Mouse (Mus musculus) urinary bladder, adult 2 months (tissue): Measurements from ENCODE around the gene Ergic1. TPM values are rescaled to one million over a fixed set of nuclear protein-coding genes. Genes with fewer than 3 reads are reported as not detected.

Experiments
- DNase-seq: peaks from one replicate; pipeline ENCODE4 v3.0.0; 2022; ENCODE audit warnings: low spot score
- polyA plus RNA-seq: library from polyadenylated mRNA; depleted of rRNA; stranded (reverse); fragments of >200 nt; gene quantifications from 2 replicates; pipeline ENCODE4 v1.2.3, GENCODE M21; 2012

Gene Ergic1
- polyA plus RNA-seq, 1 experiment: 152 TPM

DNA sequence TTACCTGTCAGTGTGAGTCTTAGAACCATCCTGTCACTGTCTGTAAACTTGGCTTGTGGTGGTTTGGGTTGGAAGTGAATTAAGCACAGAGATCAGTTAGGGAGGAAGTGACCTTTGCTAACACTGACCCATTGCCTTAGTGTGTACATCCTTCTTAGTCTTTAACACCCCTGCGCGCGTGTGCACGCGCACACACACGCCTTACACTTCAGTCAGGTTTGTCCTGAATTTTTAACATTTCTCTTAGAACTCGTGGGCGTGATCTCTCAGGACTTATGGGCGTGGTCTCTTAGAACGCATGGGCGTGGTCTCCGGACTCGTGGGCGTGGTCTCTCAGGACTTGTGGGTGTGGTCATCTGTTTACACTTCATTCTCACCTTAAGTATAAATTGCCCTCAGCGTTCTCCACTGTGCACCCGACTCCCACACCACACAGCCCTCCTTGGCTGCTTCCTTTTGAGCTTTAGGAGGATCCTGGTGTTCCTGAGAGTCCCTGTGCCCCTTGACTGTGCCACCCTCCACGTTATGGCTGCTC, 39.7 kb downstream of the Ergic1 start:
- no peak for DNase-seq

DNA sequence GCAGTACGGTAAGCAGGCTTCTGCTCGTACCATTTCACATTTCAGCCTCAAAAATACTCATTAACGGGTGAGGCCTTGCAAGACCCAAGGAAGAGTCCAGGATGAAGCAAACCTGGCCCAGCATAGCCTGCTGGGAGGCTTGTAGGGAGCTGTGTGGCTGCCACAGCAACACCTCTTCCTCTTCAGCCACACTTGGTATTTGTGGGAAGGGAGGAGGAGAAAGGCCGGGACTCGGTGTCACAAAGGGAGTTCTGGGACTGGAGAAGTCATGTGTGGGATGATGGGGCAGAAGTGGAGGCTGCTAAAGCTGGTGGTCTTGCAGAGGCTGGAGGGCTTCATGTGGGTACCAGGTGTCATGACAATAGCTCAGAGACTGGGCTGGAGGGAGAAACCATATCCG, 40.2 kb downstream of the Ergic1 start:
- no peak for DNase-seq

DNA sequence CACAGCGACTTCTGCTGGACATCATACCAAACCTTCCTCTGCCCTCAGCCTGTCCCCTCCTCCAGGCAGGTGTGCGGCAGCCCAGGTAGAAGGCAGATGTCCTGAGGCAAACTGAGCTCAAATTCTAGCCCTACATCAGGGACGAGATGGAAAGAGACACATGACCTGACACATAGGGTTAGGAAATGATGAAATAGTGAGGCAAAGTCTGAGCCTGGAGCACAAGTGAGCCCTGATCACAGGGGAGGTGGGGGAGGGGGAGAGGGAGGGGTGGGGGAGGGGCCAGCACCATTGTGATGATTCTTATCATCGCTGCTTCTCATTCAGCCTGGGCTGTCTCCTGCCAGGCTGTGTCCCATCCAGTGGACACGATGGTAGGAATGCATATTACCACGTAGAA, 40.6 kb downstream of the Ergic1 start:
- no peak for DNase-seq

- DNase-seq: no peak
These were observed 41.1 kb downstream of the Ergic1 start for GRCm38 (mm10) chr17:26602371-26602885.

DNA sequence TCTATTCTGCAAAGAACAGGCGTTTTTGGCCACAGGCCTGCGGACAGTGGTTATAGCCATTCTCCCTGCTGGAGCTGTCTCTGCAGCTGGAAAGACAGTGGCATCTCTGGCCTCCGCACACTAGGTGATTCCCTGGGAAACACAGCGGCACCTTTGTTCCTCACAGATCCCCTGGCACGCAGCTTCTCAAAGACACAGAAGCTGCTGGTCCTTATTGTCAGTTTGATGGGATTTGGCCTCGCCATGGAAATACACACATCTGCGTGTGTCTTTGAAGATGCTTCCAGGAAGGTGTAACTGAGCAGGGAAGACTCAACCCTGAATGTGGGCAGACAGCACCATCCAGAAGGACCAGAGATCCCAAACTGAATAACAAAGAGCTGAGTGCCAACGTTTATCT, 42.0 kb downstream of the Ergic1 start:
- no peak for DNase-seq

GRCm38 (mm10) chr17:26605636-26606035, 44.3 kb downstream of the Ergic1 start:
- DNase-seq: no peak

DNA sequence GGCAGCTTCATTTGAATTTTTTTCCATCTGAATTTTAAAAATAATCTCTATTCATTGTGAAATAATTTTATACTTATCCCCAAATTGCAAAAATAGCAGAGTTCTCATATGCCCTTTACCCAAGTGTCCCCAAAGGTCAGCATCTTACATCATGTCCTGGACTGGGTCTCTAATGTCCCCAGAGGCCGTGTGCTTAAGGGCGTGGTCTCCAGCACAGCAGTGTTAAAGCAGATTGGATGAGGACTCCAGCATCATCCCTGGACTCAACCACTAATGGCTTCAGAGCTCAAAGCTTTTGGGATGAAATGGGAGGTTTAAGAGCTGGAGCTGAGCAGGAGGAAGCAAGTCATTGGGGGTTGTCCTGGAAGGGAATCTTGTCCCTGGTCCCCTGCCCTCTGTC, 45.2 kb downstream of the Ergic1 start:
- DNase-seq: no peak

DNA sequence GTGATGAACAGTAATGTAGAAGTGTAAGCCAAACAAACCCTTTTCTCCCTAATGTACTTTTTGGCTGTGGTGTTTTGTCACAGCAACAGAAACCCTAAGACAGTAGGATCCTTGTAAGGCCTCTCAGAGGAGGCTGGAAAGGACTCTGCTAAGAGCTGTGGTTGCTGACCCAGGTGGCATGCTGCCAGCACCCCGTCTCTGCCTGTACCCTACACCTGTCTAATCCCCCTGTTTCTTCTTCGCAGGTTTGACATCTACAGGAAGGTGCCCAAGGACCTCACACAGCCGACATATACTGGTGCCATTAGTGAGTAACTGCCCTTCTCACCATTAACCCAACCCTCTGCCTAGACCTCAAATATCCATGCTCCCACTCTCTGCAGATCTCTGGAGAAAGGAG, 47.1 kb downstream of the Ergic1 start:
- no peak for DNase-seq

DNA sequence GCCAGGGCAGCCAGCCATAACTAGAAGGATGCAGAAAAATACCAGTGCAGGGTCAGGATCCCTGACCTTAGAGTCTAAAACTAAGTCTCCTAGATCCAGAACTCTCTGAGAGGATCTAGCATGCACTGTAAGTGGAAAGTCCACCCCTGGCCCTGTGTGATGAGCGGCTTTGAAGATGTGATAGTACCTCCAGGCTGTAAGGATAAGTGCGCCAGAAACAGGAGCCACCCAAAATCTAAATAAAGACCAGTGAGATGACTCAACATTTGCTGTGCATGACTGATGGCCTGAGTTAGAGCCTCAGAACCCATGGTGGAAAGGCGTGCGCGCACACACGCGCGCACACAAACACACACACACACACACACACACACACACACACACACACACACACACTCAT, 47.6 kb downstream of the Ergic1 start:
- DNase-seq: no peak

DNA sequence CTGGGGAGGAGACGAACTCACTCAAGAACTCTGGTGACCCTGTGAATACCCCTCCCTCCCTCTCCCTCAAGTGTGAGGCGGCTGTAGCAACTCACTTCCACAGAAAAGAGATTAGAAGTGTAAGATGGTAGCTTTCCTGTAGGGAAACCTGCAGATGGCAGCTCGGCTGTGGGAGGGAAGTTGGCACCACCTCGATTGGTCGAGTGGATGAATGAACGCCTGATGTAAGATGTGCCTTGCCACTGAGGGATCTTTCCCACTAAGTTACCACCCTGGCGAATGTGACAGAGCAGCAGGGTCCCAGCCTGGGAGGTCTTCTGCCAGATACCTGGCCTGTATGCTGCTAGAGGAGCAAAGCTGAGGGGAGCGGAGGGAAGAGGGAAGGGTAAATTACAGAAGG, 48.5 kb downstream of the Ergic1 start:
- no peak for DNase-seq

DNA sequence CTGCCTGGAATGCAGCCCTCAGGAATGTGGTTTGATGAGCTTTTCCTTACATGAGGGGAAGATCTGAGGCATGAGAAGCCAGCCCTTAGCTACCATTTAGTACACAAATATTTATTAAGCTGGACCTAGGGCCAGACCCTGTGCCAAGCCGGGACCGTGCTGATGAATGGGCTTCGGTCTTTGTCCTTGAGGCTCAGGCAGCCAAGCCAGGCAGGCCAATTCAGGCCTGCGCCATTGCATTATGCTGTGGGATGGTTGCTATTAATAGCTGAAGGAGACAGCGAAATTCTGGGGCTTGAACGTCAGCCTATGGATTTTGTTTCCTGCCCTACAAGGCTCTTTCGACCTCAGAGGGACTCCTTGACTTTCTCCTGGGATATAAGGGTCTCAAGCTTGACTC, 50.0 kb downstream of the Ergic1 start:
- DNase-seq: no peak

DNA sequence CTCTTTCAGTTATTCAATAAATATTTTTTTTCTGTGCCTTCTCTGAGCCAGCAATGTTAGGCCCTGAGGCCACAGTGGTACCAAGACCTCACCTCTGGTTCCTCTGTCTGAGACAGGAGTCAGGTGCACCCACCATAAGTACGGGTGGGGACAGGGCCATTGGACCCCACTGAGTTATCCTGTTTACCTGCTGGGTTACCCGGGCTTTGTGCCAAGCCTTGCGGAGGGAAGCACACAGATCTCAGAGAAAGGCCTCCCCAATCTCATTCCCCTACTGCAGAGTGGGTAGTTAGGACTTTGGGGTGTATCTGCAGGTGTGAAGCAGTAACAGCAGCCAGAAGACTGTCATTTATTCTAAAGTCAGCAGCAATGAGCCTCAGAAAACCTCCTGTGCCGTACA, 50.6 kb downstream of the Ergic1 start:
- DNase-seq: no peak

DNA sequence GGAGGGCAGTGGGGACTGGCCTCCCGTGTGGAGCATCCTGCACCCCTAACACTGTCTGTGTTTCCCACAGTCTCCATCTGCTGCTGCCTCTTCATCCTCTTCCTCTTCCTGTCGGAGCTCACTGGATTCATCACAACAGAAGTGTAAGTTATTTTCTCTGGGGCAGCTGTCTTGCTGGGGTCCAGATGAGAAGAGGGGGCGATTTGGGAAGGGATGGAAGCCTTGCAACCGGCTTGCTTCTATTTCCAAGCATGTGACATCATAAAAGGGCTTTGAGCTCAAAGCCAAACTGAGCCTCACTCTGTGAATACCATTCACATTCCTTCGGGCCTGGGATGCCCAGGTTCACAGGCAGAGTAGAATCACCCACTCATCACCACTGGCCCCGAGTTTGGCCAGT, 53.0 kb downstream of the Ergic1 start:
- no peak for DNase-seq

GRCm38 (mm10) chr17:26614708-26615486, 53.6 kb downstream of the Ergic1 start:
- DNase-seq: no peak

GRCm38 (mm10) chr17:26616696-26617095, 55.4 kb downstream of the Ergic1 start:
- DNase-seq: no peak

GRCm38 (mm10) chr17:26618498-26618897, 57.2 kb downstream of the Ergic1 start:
- DNase-seq: no peak

- no peak for DNase-seq
These were observed 58.3 kb downstream of the Ergic1 start for GRCm38 (mm10) chr17:26619577-26619976.

- DNase-seq: no peak
These were observed 59.0 kb downstream of the Ergic1 start for GRCm38 (mm10) chr17:26620292-26620691.

- no peak for DNase-seq
These were observed 59.8 kb downstream of the Ergic1 start for GRCm38 (mm10) chr17:26620786-26621766.

DNA sequence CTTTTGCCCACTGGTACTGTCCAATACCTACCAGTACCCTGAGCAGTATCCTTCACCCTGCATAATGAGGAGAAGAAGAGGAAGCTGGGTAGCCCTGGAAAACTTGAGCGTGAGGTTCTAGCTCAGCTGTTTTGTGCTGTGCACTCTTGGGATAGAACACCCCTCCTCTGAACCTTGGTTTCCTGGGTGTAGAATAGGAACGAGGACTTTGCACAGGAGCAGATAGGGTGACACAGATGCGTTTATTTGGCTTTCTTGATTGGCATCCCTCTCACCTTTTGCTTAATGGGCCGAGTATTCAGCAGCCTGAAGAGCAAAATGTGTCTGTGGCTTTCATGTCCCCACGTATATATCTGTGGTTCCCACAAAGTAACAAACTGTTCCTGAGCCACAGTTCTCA, 60.6 kb downstream of the Ergic1 start:
- no peak for DNase-seq

GRCm38 (mm10) chr17:26623991-26624390, 62.7 kb downstream of the Ergic1 start:
- DNase-seq: no peak

- DNase-seq: no peak
These were observed 63.7 kb downstream of the Ergic1 start for GRCm38 (mm10) chr17:26624999-26625398.
